Mouse (Mus musculus): Measurements from ENCODE around the gene Stra8. TPM values are rescaled to one million over a fixed set of nuclear protein-coding genes. Genes with fewer than 3 reads are reported as not detected.
A peak's percentile ranks its signal among the peaks of the same experiment; 100 is the strongest.

Stra8 gene
- polyA plus RNA-seq, 1 experiment, result not detected

DNA sequence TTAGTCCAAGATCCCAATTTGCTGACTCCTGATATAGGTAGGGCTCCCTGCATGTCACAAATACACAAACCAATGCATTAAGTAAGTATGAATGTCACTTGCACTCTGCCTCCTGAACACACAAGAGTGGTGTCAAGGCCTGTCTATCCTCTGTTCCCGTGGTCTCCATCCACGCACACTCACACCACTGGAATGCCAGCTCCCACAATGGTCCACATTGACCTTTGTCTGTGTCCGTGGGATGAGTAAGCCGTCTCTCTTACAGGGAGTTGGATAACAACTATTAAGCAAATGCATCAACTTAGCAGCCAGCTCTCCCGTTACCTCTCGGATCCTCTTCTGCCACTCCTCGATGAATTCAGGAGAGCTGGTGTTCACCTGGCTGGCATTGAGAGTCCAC is 39.2 kb downstream of the Stra8 start:
- Histone ChIP-seq H3K36me3 (ENCODE audit: control insufficient read depth, insufficient read depth) (no peaks in the 10 kb centered on the region), H3K79me2 (ENCODE audit: control insufficient read depth, insufficient read depth) (no peaks in the 10 kb centered on the region), H3K27me3 (ENCODE audit: control insufficient read depth, insufficient read depth, insufficient read length) (no peaks in the 10 kb centered on the region), H3K4me2 (ENCODE audit: low read depth) (no peak overlapping the region), H3ac (ENCODE audit: control insufficient read depth, insufficient read length) (no peak overlapping the region), H3K4me3 (no peak overlapping the region)
- TF ChIP-seq MYOG (IDR thresholded peaks at IDR 0.05; ENCODE audit: control insufficient read depth in 1 of 3, insufficient read depth in 1 of 3, insufficient read length in 2 of 3, low read depth in 2 of 3) (no peak), TCF12 (IDR thresholded peaks at IDR 0.05; ENCODE audit: insufficient read depth, poor library complexity, severe bottlenecking) (no peak)

GRCm38 (mm10) chr6:34964550-34964949 is 44.6 kb downstream of the Stra8 start:
- Histone ChIP-seq H3ac (ENCODE audit: control insufficient read depth, insufficient read length) (no peak overlapping the region), H3K4me3 (no peak overlapping the region), H3K79me2 (ENCODE audit: control insufficient read depth, insufficient read depth) (no peaks in the 10 kb centered on the region), H3K36me3 (ENCODE audit: control insufficient read depth, insufficient read depth) (no peaks in the 10 kb centered on the region), H3K27me3 (ENCODE audit: control insufficient read depth, insufficient read depth, insufficient read length) (no peaks in the 10 kb centered on the region), H3K4me2 (ENCODE audit: low read depth) (no peak overlapping the region)
- no peak for TF ChIP-seq MYOG (IDR thresholded peaks at IDR 0.05; ENCODE audit: control insufficient read depth in 1 of 3, insufficient read depth in 1 of 3, insufficient read length in 2 of 3, low read depth in 2 of 3)
- no peak for TF ChIP-seq MYOD1 (IDR thresholded peaks at IDR 0.05; ENCODE audit: control insufficient read depth in 1 of 3, insufficient read length in 2 of 3, low read depth in 2 of 3)
- no peak for TF ChIP-seq POLR2AphosphoS2 (IDR thresholded peaks at IDR 0.05; ENCODE audit: insufficient read length, low read depth)
- TF ChIP-seq USF1 (IDR thresholded peaks at IDR 0.05; ENCODE audit: low read depth), result no peak
- no peak for TF ChIP-seq POLR2A (IDR thresholded peaks at IDR 0.05; ENCODE audit: insufficient read length, low read depth)
- TF ChIP-seq CEBPB (IDR thresholded peaks at IDR 0.05; ENCODE audit: insufficient read depth, poor library complexity, severe bottlenecking), result no peak
- TF ChIP-seq E2F4 (IDR thresholded peaks at IDR 0.05; ENCODE audit: insufficient read depth), result no peak
- no peak for TF ChIP-seq SRF (IDR thresholded peaks at IDR 0.05; ENCODE audit: control insufficient read depth, insufficient read length, low read depth)
- TF ChIP-seq TCF12 (IDR thresholded peaks at IDR 0.05; ENCODE audit: insufficient read depth, poor library complexity, severe bottlenecking), result no peak
- no peak for TF ChIP-seq MAX (IDR thresholded peaks at IDR 0.05; ENCODE audit: low read depth)
- no peak for TF ChIP-seq TCF3 (IDR thresholded peaks at IDR 0.05; ENCODE audit: insufficient read length, low read depth)
- no peak for TF ChIP-seq REST (IDR thresholded peaks at IDR 0.05; ENCODE audit: insufficient read depth, insufficient read length)

DNA sequence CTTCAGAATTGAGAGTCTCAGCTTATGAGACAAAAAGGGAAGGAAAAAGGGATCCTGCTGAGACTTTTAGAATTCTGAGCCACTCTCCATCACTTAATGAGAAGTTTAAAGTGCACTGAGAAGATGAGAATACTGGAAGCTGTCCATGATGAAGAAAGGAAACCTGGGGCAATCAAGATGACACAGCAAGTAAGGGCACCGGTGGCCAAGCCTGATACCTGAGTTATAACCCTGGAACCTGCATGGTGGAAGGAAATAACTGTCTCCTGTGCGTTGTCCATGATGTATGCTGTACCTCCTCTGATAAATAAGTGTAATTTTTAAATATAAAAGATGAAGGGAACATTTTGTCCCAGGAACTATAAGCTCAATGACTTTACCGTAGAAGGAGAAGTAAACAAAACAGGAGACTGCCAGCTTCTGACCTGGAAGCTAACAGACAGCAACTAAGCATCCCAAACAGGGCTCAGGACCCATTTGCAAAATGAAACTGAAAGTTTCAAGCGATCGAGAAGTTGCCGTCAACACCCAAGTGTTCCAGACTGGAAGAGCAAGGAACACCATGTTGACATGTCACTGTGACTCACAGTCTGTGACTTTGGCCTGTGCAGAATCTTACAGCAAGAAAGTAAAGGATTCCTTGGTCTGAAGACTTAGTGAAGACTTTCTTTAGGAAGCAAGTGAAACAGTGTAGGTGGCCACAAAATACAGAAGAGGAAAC is 46.0 kb downstream of the Stra8 start:
- Histone ChIP-seq H3ac (ENCODE audit: control insufficient read depth, insufficient read length) (no peak overlapping the region), H3K79me2 (ENCODE audit: control insufficient read depth, insufficient read depth) (no peaks in the 10 kb centered on the region), H3K27me3 (ENCODE audit: control insufficient read depth, insufficient read depth, insufficient read length) (no peaks in the 10 kb centered on the region), H3K4me2 (ENCODE audit: low read depth) (no peak overlapping the region), H3K36me3 (ENCODE audit: control insufficient read depth, insufficient read depth) (no peaks in the 10 kb centered on the region), H3K4me3 (no peak overlapping the region)
- no peak for TF ChIP-seq SRF (IDR thresholded peaks at IDR 0.05; ENCODE audit: control insufficient read depth, insufficient read length, low read depth)
- no peak for TF ChIP-seq MYOD1 (IDR thresholded peaks at IDR 0.05; ENCODE audit: control insufficient read depth in 1 of 3, insufficient read length in 2 of 3, low read depth in 2 of 3)
- TF ChIP-seq TCF12 (IDR thresholded peaks at IDR 0.05; ENCODE audit: insufficient read depth, poor library complexity, severe bottlenecking), result no peak
- TF ChIP-seq USF1 (IDR thresholded peaks at IDR 0.05; ENCODE audit: low read depth), result no peak
- no peak for TF ChIP-seq MYOG (IDR thresholded peaks at IDR 0.05; ENCODE audit: control insufficient read depth in 1 of 3, insufficient read depth in 1 of 3, insufficient read length in 2 of 3, low read depth in 2 of 3)
- no peak for TF ChIP-seq TCF3 (IDR thresholded peaks at IDR 0.05; ENCODE audit: insufficient read length, low read depth)
- TF ChIP-seq MAX (IDR thresholded peaks at IDR 0.05; ENCODE audit: low read depth), result no peak
- TF ChIP-seq POLR2AphosphoS2 (IDR thresholded peaks at IDR 0.05; ENCODE audit: insufficient read length, low read depth), result no peak
- TF ChIP-seq REST (IDR thresholded peaks at IDR 0.05; ENCODE audit: insufficient read depth, insufficient read length), result no peak
- TF ChIP-seq POLR2A (IDR thresholded peaks at IDR 0.05; ENCODE audit: insufficient read length, low read depth), result no peak
- TF ChIP-seq CEBPB (IDR thresholded peaks at IDR 0.05; ENCODE audit: insufficient read depth, poor library complexity, severe bottlenecking), result no peak
- no peak for TF ChIP-seq E2F4 (IDR thresholded peaks at IDR 0.05; ENCODE audit: insufficient read depth)

DNA sequence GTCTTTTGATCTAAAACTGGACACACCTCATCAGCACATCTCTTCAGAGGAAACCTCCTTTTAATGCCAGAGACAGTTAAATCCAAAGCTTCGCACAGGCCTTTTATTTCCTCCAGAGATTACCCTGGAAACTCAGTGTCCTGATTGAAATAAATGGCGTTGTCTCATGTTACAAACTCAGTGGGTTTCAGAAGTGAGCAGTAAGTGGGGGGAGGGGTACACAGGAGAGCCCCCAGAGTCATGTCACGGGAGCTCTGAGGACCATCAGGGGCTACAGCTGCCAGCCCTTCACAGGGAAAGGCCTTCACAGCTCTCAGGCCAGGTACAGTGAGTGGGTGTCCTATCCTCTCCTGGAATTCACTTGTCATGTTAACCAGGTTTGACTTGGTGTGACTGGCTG is 51.2 kb downstream of the Stra8 start:
- Histone ChIP-seq H3ac (ENCODE audit: control insufficient read depth, insufficient read length) (no peak overlapping the region), H3K4me3 (no peak overlapping the region), H3K36me3 (ENCODE audit: control insufficient read depth, insufficient read depth) (no peaks in the 10 kb centered on the region), H3K79me2 (ENCODE audit: control insufficient read depth, insufficient read depth) (no peaks in the 10 kb centered on the region), H3K4me2 (ENCODE audit: low read depth) (no peak overlapping the region), H3K27me3 (ENCODE audit: control insufficient read depth, insufficient read depth, insufficient read length) (peaks cover 4% of the 10 kb centered on the region)
- no peak for TF ChIP-seq USF1 (IDR thresholded peaks at IDR 0.05; ENCODE audit: low read depth)
- TF ChIP-seq SRF (IDR thresholded peaks at IDR 0.05; ENCODE audit: control insufficient read depth, insufficient read length, low read depth), result no peak
- no peak for TF ChIP-seq TCF3 (IDR thresholded peaks at IDR 0.05; ENCODE audit: insufficient read length, low read depth)
- no peak for TF ChIP-seq MYOD1 (IDR thresholded peaks at IDR 0.05; ENCODE audit: control insufficient read depth in 1 of 3, insufficient read length in 2 of 3, low read depth in 2 of 3)
- TF ChIP-seq REST (IDR thresholded peaks at IDR 0.05; ENCODE audit: insufficient read depth, insufficient read length), result no peak
- no peak for TF ChIP-seq MYOG (IDR thresholded peaks at IDR 0.05; ENCODE audit: control insufficient read depth in 1 of 3, insufficient read depth in 1 of 3, insufficient read length in 2 of 3, low read depth in 2 of 3)
- no peak for TF ChIP-seq CEBPB (IDR thresholded peaks at IDR 0.05; ENCODE audit: insufficient read depth, poor library complexity, severe bottlenecking)
- no peak for TF ChIP-seq TCF12 (IDR thresholded peaks at IDR 0.05; ENCODE audit: insufficient read depth, poor library complexity, severe bottlenecking)

DNA sequence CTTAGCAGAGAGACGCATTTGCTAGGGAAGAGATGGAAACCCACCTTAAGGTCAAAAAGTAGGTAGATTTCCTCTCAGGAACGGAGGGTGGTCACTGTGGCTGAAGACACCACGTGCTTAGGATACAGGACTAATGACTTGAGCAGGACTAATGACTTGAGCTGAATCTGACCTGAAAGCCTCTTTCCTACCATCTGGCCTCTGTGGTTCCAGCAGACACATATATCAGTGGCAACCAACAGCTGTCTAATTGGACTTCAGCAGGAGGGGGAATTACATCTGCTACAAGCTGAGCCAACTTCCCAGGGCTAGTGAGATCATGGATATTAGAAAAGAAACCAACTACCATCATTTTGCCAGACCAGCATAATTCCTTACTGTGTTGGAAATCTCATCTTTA is 59.3 kb downstream of the Stra8 start:
- peaks cover 19% of the 10 kb centered on the region for H3K27me3 ChIP-seq (ENCODE audit: control insufficient read depth, insufficient read depth, insufficient read length)
- H3K79me2 ChIP-seq (ENCODE audit: control insufficient read depth, insufficient read depth), result no peaks in the 10 kb centered on the region
- no peak overlapping the region for H3K4me3 ChIP-seq
- H3K4me2 ChIP-seq (ENCODE audit: low read depth), result no peak overlapping the region
- no peaks in the 10 kb centered on the region for H3K36me3 ChIP-seq (ENCODE audit: control insufficient read depth, insufficient read depth)
- H3ac ChIP-seq (ENCODE audit: control insufficient read depth, insufficient read length), result no peak overlapping the region
- peak in 1 of 3 experiments; percentile 28 for TF ChIP-seq MYOD1 (IDR thresholded peaks at IDR 0.05; ENCODE audit: control insufficient read depth in 1 of 3, insufficient read length in 2 of 3, low read depth in 2 of 3)
- TF ChIP-seq E2F4 (IDR thresholded peaks at IDR 0.05; ENCODE audit: insufficient read depth), result no peak

Data from myocyte (in vitro differentiated cells).